Mouse (Mus musculus) liver, postnatal 0 days (tissue): ENCODE measurements around the gene Chrna5.

Source experiments
- CTCF ChIP-seq: sonication (generic); IDR thresholded peaks from 2 replicates; pipeline ENCODE4 v1.5.1; 2016; ENCODE audit warnings: antibody characterized with exemption, low read depth
- EP300 ChIP-seq: IDR thresholded peaks from 2 replicates; pipeline ENCODE4 v1.6.1; 2016; ENCODE audit warnings: antibody characterized with exemption, low read depth, mild to moderate bottlenecking

DNA sequence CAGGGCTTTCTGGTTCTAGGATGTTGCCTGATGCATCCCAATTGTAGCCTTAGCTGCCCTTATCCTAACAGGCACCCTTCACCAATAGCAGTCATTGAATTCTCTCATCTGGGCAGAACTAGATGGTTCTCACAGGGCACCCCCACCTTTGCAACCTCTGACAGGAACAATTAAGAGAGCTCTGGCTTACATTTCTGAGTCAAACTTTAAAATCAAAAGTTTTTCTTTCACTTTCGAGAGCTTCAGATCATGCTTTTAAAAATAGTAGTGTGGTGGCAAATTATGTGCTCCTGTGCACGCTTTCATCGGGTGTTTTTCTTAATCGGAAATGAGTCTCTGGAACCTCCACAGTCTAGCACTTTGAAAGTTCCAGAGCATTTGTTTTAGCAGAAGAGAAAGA, 19.6 kb upstream of the Chrna5 start:
- no peak for TF ChIP-seq EP300
- no peak for TF ChIP-seq CTCF
